Mouse (Mus musculus) MEL (cell line): ENCODE results near the gene Dedd.

Experiments used
- CTCF ChIP-seq, 3 experiments: IDR thresholded peaks in 2 of 3; conservative IDR thresholded peaks in 1 of 3; 2 replicates each; pipeline ENCODE4 v1.5.1; 2011 to 2012; ENCODE audit warnings: low read length in 3 of 3, low read depth in 2 of 3, mild to moderate bottlenecking in 2 of 3, improper control_type of control experiment in 1 of 3, inconsistent platforms in 1 of 3, mixed read lengths in 1 of 3, moderate library complexity in 1 of 3; ENCODE audit not compliant: control insufficient read depth in 1 of 3, insufficient read depth in 1 of 3, poor library complexity in 1 of 3, severe bottlenecking in 1 of 3
- USF1 ChIP-seq: IDR thresholded peaks from 2 replicates; pipeline ENCODE4 v1.6.1; 2014; ENCODE audit warnings: low read depth, mild to moderate bottlenecking, inconsistent platforms, low read length, improper control_type of control experiment, moderate library complexity

GRCm38 (mm10) chr1:171309321-171309720, 19.6 kb upstream of the Dedd start:
- TF ChIP-seq CTCF (IDR thresholded peaks at IDR 0.05 in 2 of 3, conservative IDR thresholded peaks at IDR 0.05 in 1 of 3; ENCODE audit: control insufficient read depth in 1 of 3, insufficient read depth in 1 of 3, low read depth in 2 of 3, low read length in 3 of 3, poor library complexity in 1 of 3, severe bottlenecking in 1 of 3) = no peak
- TF ChIP-seq USF1 = no peak
